In the genomic region with DNA sequence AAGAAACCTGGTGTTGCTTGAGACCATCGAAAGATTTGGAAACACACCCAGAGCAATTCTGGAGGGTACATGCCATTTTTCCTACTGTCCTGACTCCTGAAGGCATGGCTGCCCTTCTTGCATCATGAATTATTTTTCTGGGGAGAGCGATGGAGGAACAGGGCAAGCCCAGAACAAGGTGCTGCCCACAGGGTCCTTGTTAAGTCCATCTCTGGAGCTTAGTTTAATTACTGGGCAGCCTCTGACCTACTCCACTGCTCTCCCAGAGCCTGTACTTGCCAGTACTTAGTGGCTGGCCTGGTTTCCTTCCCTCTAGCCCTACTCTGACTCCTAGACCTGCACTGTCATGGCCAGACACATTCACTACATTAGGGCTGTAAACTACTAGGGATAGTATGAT, we compare ENCODE assay signal across 32 mouse cellular contexts.
DNase-seq lines count a peak whose midpoint lies in the region; ATAC-seq lines count a peak whose summit lies in the region.
"Had no signal": no experiment of that assay in that cellular context is flagged by ENCODE, and none has a peak within 500 bp of the region (broad histone marks: within the 10 kb centered on the region; RNA-seq: fewer than 3 reads in every experiment).

No protein-coding gene starts in this region.

- H3K9ac ChIP-seq in embryonic facial prominence, embryonic 11.5 days (replicated peaks; ENCODE audit: low read length): no peak overlapping the region
- H3K9ac ChIP-seq in embryonic facial prominence, embryonic 14.5 days (ENCODE audit: low read depth, low read length): no peak overlapping the region
- no peak overlapping the region for H3K9ac ChIP-seq in limb, embryonic 15.5 days
- no peak overlapping the region for H3K9ac ChIP-seq in heart, embryonic 11.5 days (ENCODE audit: low read depth, low read length)
- H3K9ac ChIP-seq: hindbrain, embryonic 12.5 days; intestine, embryonic 15.5 days; liver, embryonic 12.5 days; liver, postnatal 0 days; midbrain, embryonic 13.5 days; neural tube, embryonic 12.5 days had no signal

- WGBS in embryonic facial prominence, embryonic 11.5 days: 65% methylated on average over 2 of the region's 2 CpGs
- WGBS in embryonic facial prominence, embryonic 14.5 days: 55% methylated on average over 2 of the region's 2 CpGs
- WGBS in limb, embryonic 10.5 days: 87% methylated on average over 2 of the region's 2 CpGs
- WGBS in limb, embryonic 15.5 days: 56% methylated on average over 2 of the region's 2 CpGs
- WGBS in heart, embryonic 11.5 days (ENCODE audit: insufficient replicate concordance): 94% methylated on average over 2 of the region's 2 CpGs

- no peak for ATAC-seq in embryonic facial prominence, embryonic 11.5 days (replicated peaks; ENCODE audit: insufficient number of reproducible peaks, low FRiP score, low TSS enrichment, low read depth)
- ATAC-seq in embryonic facial prominence, embryonic 14.5 days (ENCODE audit: low read depth): no peak
- no peak for ATAC-seq in limb, embryonic 15.5 days (ENCODE audit: insufficient number of reproducible peaks, low FRiP score, low TSS enrichment, low read depth)
- ATAC-seq in granulocyte monocyte progenitor cell, adult 5-6 weeks (replicated peaks; ENCODE audit: poor library complexity, severe bottlenecking): no peak
- ATAC-seq in heart, embryonic 11.5 days (replicated peaks; ENCODE audit: insufficient number of reproducible peaks, low FRiP score, low TSS enrichment): no peak
- ATAC-seq: forebrain, embryonic 16.5 days; hindbrain, postnatal 0 days; intestine, embryonic 15.5 days; liver, embryonic 12.5 days; liver, postnatal 0 days; midbrain, embryonic 13.5 days had no signal

- no peaks in the 10 kb centered on the region; the same call in 1 of the 2 replicates for H3K4me1 ChIP-seq in embryonic facial prominence, embryonic 11.5 days (ENCODE audit: control insufficient read depth, insufficient read depth, low read length)
- H3K4me1 ChIP-seq in embryonic facial prominence, embryonic 14.5 days (ENCODE audit: control insufficient read depth, insufficient read depth, low read length): peaks cover 20% of the 10 kb centered on the region; the same call in 1 of the 2 replicates
- H3K4me1 ChIP-seq in limb, embryonic 10.5 days: peaks cover 31% of the 10 kb centered on the region
- 0 out of 2 replicates have a peak, but pooled peaks cover 7% of the 10 kb centered on the region for H3K4me1 ChIP-seq in limb, embryonic 15.5 days
- H3K4me1 ChIP-seq in heart, embryonic 11.5 days (ENCODE audit: control insufficient read depth, insufficient read depth, low read length): no peaks in the 10 kb centered on the region
- H3K4me1 ChIP-seq: forebrain, embryonic 10.5 days; heart, embryonic 10.5 days; hindbrain, embryonic 12.5 days; intestine, embryonic 15.5 days; liver, embryonic 12.5 days; midbrain, embryonic 13.5 days; neural tube, embryonic 12.5 days had no signal

- DNase-seq in embryonic facial prominence, embryonic 11.5 days (ENCODE audit: low spot score): no peak
- DNase-seq in embryonic facial prominence, embryonic 14.5 days (ENCODE audit: low spot score): no peak
- DNase-seq in limb, embryonic 10.5 days (ENCODE audit: low spot score): no peak
- no peak for DNase-seq in kidney, adult 18-20 months
- DNase-seq: adrenal gland, adult 8-10 months; B cell, adult 2 months; cerebellum, adult 2 months; cerebellum, postnatal 14 days; gastrocnemius, adult 2 months; gastrocnemius, postnatal 36 days; heart, postnatal 36 days; kidney, adult 9 months; kidney, postnatal 10 days; liver, postnatal 0 days; right cerebral cortex, adult 18-20 months; right cerebral cortex, postnatal 4 days; thymus, adult 18-20 months; thymus, postnatal 25 days had no signal

- H3K27me3 ChIP-seq in embryonic facial prominence, embryonic 11.5 days (ENCODE audit: control insufficient read depth, insufficient read depth, low read length): no peaks in the 10 kb centered on the region
- H3K27me3 ChIP-seq in embryonic facial prominence, embryonic 14.5 days (replicated peaks; ENCODE audit: control insufficient read depth, insufficient read depth, low read length): no peaks in the 10 kb centered on the region
- H3K27me3 ChIP-seq in limb, embryonic 10.5 days (ENCODE audit: low read depth, poor library complexity, severe bottlenecking): no peaks in the 10 kb centered on the region
- no peaks in the 10 kb centered on the region for H3K27me3 ChIP-seq in limb, embryonic 15.5 days
- H3K27me3 ChIP-seq in heart, embryonic 11.5 days (ENCODE audit: control insufficient read depth, insufficient read depth, low read length): no peaks in the 10 kb centered on the region
- H3K27me3 ChIP-seq: hindbrain, embryonic 12.5 days; intestine, embryonic 15.5 days; liver, embryonic 12.5 days; midbrain, embryonic 13.5 days; neural tube, embryonic 12.5 days had no signal

- no peaks in the 10 kb centered on the region for H3K36me3 ChIP-seq in embryonic facial prominence, embryonic 11.5 days (replicated peaks; ENCODE audit: control insufficient read depth, insufficient read depth, low read depth, low read length)
- no peaks in the 10 kb centered on the region for H3K36me3 ChIP-seq in embryonic facial prominence, embryonic 14.5 days (ENCODE audit: control insufficient read depth, insufficient read depth, low read length)
- no peaks in the 10 kb centered on the region for H3K36me3 ChIP-seq in limb, embryonic 10.5 days
- H3K36me3 ChIP-seq in limb, embryonic 15.5 days: no peaks in the 10 kb centered on the region
- no peaks in the 10 kb centered on the region for H3K36me3 ChIP-seq in heart, embryonic 11.5 days (ENCODE audit: control insufficient read depth, insufficient read depth, low read length)
- H3K36me3 ChIP-seq: forebrain, embryonic 10.5 days; heart, embryonic 10.5 days; hindbrain, embryonic 12.5 days; intestine, embryonic 15.5 days; liver, embryonic 12.5 days; midbrain, embryonic 13.5 days; neural tube, embryonic 12.5 days had no signal

- no peak overlapping the region for H3K4me2 ChIP-seq in embryonic facial prominence, embryonic 11.5 days (ENCODE audit: low read depth, low read length)
- no peak overlapping the region for H3K4me2 ChIP-seq in embryonic facial prominence, embryonic 14.5 days (ENCODE audit: low read depth, low read length)
- H3K4me2 ChIP-seq in limb, embryonic 15.5 days: no peak overlapping the region
- H3K4me2 ChIP-seq in heart, embryonic 11.5 days: no peak overlapping the region
- H3K4me2 ChIP-seq: hindbrain, embryonic 12.5 days; intestine, embryonic 15.5 days; liver, embryonic 12.5 days; midbrain, embryonic 13.5 days; neural tube, embryonic 12.5 days had no signal

- H3K4me3 ChIP-seq in embryonic facial prominence, embryonic 11.5 days (ENCODE audit: low read depth, low read length): no peak overlapping the region
- no peak overlapping the region for H3K4me3 ChIP-seq in embryonic facial prominence, embryonic 14.5 days (ENCODE audit: low read depth, low read length)
- H3K4me3 ChIP-seq in limb, embryonic 10.5 days: no peak overlapping the region
- H3K4me3 ChIP-seq in limb, embryonic 15.5 days: no peak overlapping the region
- no peak overlapping the region for H3K4me3 ChIP-seq in heart, embryonic 11.5 days (ENCODE audit: low read depth, low read length)
- H3K4me3 ChIP-seq: forebrain, embryonic 10.5 days; gastrocnemius, adult 2 months; heart, embryonic 10.5 days; hindbrain, embryonic 12.5 days; intestine, embryonic 15.5 days; liver, embryonic 12.5 days; midbrain, embryonic 13.5 days; neural tube, embryonic 12.5 days had no signal

- H3K27ac ChIP-seq in embryonic facial prominence, embryonic 11.5 days (replicated peaks; ENCODE audit: low read depth, low read length): 0 out of 2 replicates have a peak overlapping the region, but pooled peaks have one; percentile 65
- H3K27ac ChIP-seq in embryonic facial prominence, embryonic 14.5 days (replicated peaks; ENCODE audit: low read depth, low read length): peak overlapping the region; percentile 71
- H3K27ac ChIP-seq in limb, embryonic 10.5 days: peak overlapping the region; percentile 69
- peak overlapping the region; percentile 35 for H3K27ac ChIP-seq in limb, embryonic 15.5 days
- H3K27ac ChIP-seq in heart, embryonic 11.5 days (ENCODE audit: low read depth, low read length): no peak overlapping the region
- H3K27ac ChIP-seq: forebrain, embryonic 10.5 days; gastrocnemius, adult 2 months; heart, embryonic 10.5 days; hindbrain, embryonic 12.5 days; hindbrain, postnatal 0 days; intestine, embryonic 15.5 days; liver, embryonic 12.5 days; macrophage; midbrain, embryonic 13.5 days; neural tube, embryonic 12.5 days; stomach, postnatal 0 days had no signal

- H3K9me3 ChIP-seq in embryonic facial prominence, embryonic 11.5 days (replicated peaks; ENCODE audit: control insufficient read depth, low read length): no peaks in the 10 kb centered on the region
- no peaks in the 10 kb centered on the region for H3K9me3 ChIP-seq in embryonic facial prominence, embryonic 14.5 days (ENCODE audit: control insufficient read depth, low read length)
- H3K9me3 ChIP-seq in limb, embryonic 10.5 days (replicated peaks): no peaks in the 10 kb centered on the region
- H3K9me3 ChIP-seq in limb, embryonic 15.5 days: no peaks in the 10 kb centered on the region
- no peaks in the 10 kb centered on the region for H3K9me3 ChIP-seq in heart, embryonic 11.5 days (replicated peaks; ENCODE audit: control insufficient read depth, low read length)
- H3K9me3 ChIP-seq: forebrain, embryonic 10.5 days; heart, embryonic 10.5 days; hindbrain, embryonic 12.5 days; intestine, embryonic 15.5 days; liver, embryonic 12.5 days; midbrain, embryonic 13.5 days; neural tube, embryonic 12.5 days had no signal
